Mouse (Mus musculus): Measurements from ENCODE around the gene Ptpn13. TPM values are rescaled to one million over a fixed set of nuclear protein-coding genes. Genes with fewer than 3 reads are reported as not detected.
A peak's percentile ranks its signal among the peaks of the same experiment; 100 is the strongest.

The Ptpn13 gene
- polyA plus RNA-seq, 1 experiment from 2014 or later = 16.4 TPM

DNA sequence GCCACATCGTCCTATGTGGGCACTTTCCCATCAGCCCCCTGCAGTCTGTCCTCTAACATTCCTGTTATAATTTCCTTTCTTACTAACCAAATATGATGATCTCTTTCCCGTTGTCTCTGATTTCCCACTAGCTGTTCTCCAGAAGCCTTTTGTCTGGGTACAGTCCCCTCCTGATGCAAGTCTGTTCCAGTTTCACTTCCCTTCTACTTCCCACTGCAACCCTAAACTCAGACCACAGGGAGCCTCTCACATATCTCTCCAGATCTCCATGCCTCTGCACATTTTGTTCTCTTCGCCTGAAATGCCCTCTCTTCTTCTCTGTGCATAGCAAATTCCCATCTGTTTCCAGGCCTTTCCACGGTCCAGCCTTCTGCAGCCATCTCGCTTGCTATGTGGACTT, 35.6 kb upstream of the Ptpn13 start:
- ATAC-seq (ENCODE audit: insufficient read depth, low FRiP score, low TSS enrichment) (no peak), DNase-seq (ENCODE audit: low spot score) (no peak)
- no peak overlapping the region for H3K27ac ChIP-seq (ENCODE audit: low read depth, low read length)
- no peak overlapping the region for H3K4me2 ChIP-seq (ENCODE audit: low read depth)
- WGBS = 89% methylated on average over 5 of the region's 5 CpGs
- H3K4me3 ChIP-seq (ENCODE audit: low read depth, low read length) = no peak overlapping the region
- H3K36me3 ChIP-seq (ENCODE audit: control insufficient read depth, insufficient read depth, low read length) = no peaks in the 10 kb centered on the region
- no peaks in the 10 kb centered on the region for H3K27me3 ChIP-seq (ENCODE audit: control insufficient read depth, insufficient read depth, low read length)
- no peak overlapping the region for H3K9ac ChIP-seq (ENCODE audit: low read length)
- no peaks in the 10 kb centered on the region for H3K9me3 ChIP-seq (ENCODE audit: control insufficient read depth, low read length)
- peaks cover 2% of the 10 kb centered on the region; the same call in 1 of the 2 replicates for H3K4me1 ChIP-seq (ENCODE audit: control insufficient read depth, insufficient read depth, low read length)

- Histone ChIP-seq H3K4me2 (ENCODE audit: low read depth) (no peak overlapping the region), H3K9ac (ENCODE audit: low read length) (no peak overlapping the region), H3K36me3 (ENCODE audit: control insufficient read depth, insufficient read depth, low read length) (no peaks in the 10 kb centered on the region), H3K4me1 (ENCODE audit: control insufficient read depth, insufficient read depth, low read length) (peaks cover 2% of the 10 kb centered on the region; the same call in 1 of the 2 replicates), H3K27ac (ENCODE audit: low read depth, low read length) (no peak overlapping the region), H3K4me3 (ENCODE audit: low read depth, low read length) (no peak overlapping the region), H3K9me3 (ENCODE audit: control insufficient read depth, low read length) (no peaks in the 10 kb centered on the region), H3K27me3 (ENCODE audit: control insufficient read depth, insufficient read depth, low read length) (no peaks in the 10 kb centered on the region)
- DNase-seq (ENCODE audit: low spot score) = no peak
- no peak for ATAC-seq (ENCODE audit: insufficient read depth, low FRiP score, low TSS enrichment)
- 15% methylated on average over 4 of the region's 4 CpGs for WGBS
These were observed 31.8 kb upstream of the Ptpn13 start for GRCm38 (mm10) chr5:103393220-103393619.

- DNase-seq (ENCODE audit: low spot score) (peak; percentile 26), ATAC-seq (ENCODE audit: insufficient read depth, low FRiP score, low TSS enrichment) (no peak)
- Histone ChIP-seq H3K9me3 (ENCODE audit: control insufficient read depth, low read length) (no peaks in the 10 kb centered on the region), H3K4me3 (ENCODE audit: low read depth, low read length) (no peak overlapping the region), H3K4me1 (ENCODE audit: control insufficient read depth, insufficient read depth, low read length) (peaks cover 2% of the 10 kb centered on the region; the same call in 1 of the 2 replicates), H3K4me2 (ENCODE audit: low read depth) (no peak overlapping the region), H3K36me3 (ENCODE audit: control insufficient read depth, insufficient read depth, low read length) (no peaks in the 10 kb centered on the region), H3K27me3 (ENCODE audit: control insufficient read depth, insufficient read depth, low read length) (no peaks in the 10 kb centered on the region), H3K27ac (ENCODE audit: low read depth, low read length) (no peak overlapping the region), H3K9ac (ENCODE audit: low read length) (no peak overlapping the region)
- WGBS = 51% methylated on average over 16 of the region's 16 CpGs
These were observed 31.2 kb upstream of the Ptpn13 start for GRCm38 (mm10) chr5:103393752-103394151.

GRCm38 (mm10) chr5:103395683-103396082, 29.3 kb upstream of the Ptpn13 start:
- peaks cover 2% of the 10 kb centered on the region; the same call in 1 of the 2 replicates for H3K4me1 ChIP-seq (ENCODE audit: control insufficient read depth, insufficient read depth, low read length)
- no peak for DNase-seq (ENCODE audit: low spot score)
- H3K9ac ChIP-seq (ENCODE audit: low read length) = no peak overlapping the region
- no peaks in the 10 kb centered on the region for H3K27me3 ChIP-seq (ENCODE audit: control insufficient read depth, insufficient read depth, low read length)
- H3K9me3 ChIP-seq (ENCODE audit: control insufficient read depth, low read length) = no peaks in the 10 kb centered on the region
- no peaks in the 10 kb centered on the region for H3K36me3 ChIP-seq (ENCODE audit: control insufficient read depth, insufficient read depth, low read length)
- no peak overlapping the region for H3K4me2 ChIP-seq (ENCODE audit: low read depth)
- H3K4me3 ChIP-seq (ENCODE audit: low read depth, low read length) = no peak overlapping the region
- WGBS = 92% methylated on average over 5 of the region's 5 CpGs
- H3K27ac ChIP-seq (ENCODE audit: low read depth, low read length) = no peak overlapping the region
- ATAC-seq (ENCODE audit: insufficient read depth, low FRiP score, low TSS enrichment) = no peak

- Histone ChIP-seq H3K4me3 (ENCODE audit: low read depth, low read length) (no peak overlapping the region), H3K27me3 (ENCODE audit: control insufficient read depth, insufficient read depth, low read length) (no peaks in the 10 kb centered on the region), H3K9ac (ENCODE audit: low read length) (no peak overlapping the region), H3K36me3 (ENCODE audit: control insufficient read depth, insufficient read depth, low read length) (no peaks in the 10 kb centered on the region), H3K9me3 (ENCODE audit: control insufficient read depth, low read length) (no peaks in the 10 kb centered on the region), H3K4me1 (ENCODE audit: control insufficient read depth, insufficient read depth, low read length) (peaks cover 2% of the 10 kb centered on the region; the same call in 1 of the 2 replicates), H3K4me2 (ENCODE audit: low read depth) (no peak overlapping the region), H3K27ac (ENCODE audit: low read depth, low read length) (no peak overlapping the region)
- DNase-seq (ENCODE audit: low spot score) (no peak), ATAC-seq (ENCODE audit: insufficient read depth, low FRiP score, low TSS enrichment) (no peak)
- 84% methylated on average over 4 of the region's 4 CpGs for WGBS
These were observed 27.6 kb upstream of the Ptpn13 start for GRCm38 (mm10) chr5:103397429-103397828.

DNA sequence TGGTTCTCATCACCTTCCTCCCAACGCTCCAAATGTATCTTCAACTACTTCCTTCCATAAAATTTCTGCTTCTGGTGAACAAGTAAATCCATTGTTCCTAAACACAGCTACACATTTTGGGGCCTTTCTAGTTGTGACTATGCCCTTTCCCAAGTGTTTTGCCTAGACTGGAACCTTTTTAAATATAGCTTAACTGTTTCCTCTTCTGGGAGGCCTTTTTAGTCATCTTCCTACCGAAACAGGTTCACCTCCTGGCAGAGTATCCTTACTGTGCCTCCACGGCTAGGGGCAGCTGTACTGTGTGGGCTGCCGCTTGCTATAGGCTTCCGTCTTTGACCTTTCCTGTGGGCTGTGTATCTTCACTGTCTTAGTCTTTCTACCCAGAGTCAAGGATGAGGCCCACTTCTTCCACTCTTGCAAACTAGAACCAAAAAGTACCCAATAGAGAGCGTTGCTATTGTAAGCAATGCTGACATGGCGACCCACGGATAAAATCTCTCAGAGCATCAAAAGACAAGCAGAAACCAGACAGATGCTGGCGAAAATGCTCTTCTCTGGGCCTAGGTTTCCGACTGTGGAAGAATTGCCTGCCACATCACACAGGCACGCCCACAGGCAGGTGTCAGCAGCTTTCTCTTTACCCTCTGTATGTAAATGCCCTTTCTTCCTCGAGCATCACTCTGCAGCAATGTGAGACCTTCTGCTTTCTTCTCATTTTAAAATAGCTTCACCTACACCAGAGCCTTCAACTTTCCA, 20.6 kb upstream of the Ptpn13 start:
- H3K27ac ChIP-seq (ENCODE audit: low read depth, low read length) = no peak overlapping the region
- H3K4me2 ChIP-seq (ENCODE audit: low read depth) = no peak overlapping the region
- WGBS = 88% methylated on average over 12 of the region's 12 CpGs
- DNase-seq (ENCODE audit: low spot score) = no peak
- no peak overlapping the region for H3K9ac ChIP-seq (ENCODE audit: low read length)
- H3K36me3 ChIP-seq (ENCODE audit: control insufficient read depth, insufficient read depth, low read length) = no peaks in the 10 kb centered on the region
- 0 out of 2 replicates have a peak, but pooled peaks cover 2% of the 10 kb centered on the region for H3K4me1 ChIP-seq (ENCODE audit: control insufficient read depth, insufficient read depth, low read length)
- no peak for ATAC-seq (ENCODE audit: insufficient read depth, low FRiP score, low TSS enrichment)
- no peaks in the 10 kb centered on the region for H3K9me3 ChIP-seq (ENCODE audit: control insufficient read depth, low read length)
- H3K4me3 ChIP-seq (ENCODE audit: low read depth, low read length) = no peak overlapping the region
- H3K27me3 ChIP-seq (ENCODE audit: control insufficient read depth, insufficient read depth, low read length) = no peaks in the 10 kb centered on the region

GRCm38 (mm10) chr5:103405921-103406320, 19.1 kb upstream of the Ptpn13 start:
- Histone ChIP-seq H3K9me3 (ENCODE audit: control insufficient read depth, low read length) (no peaks in the 10 kb centered on the region), H3K36me3 (ENCODE audit: control insufficient read depth, insufficient read depth, low read length) (no peaks in the 10 kb centered on the region), H3K4me1 (ENCODE audit: control insufficient read depth, insufficient read depth, low read length) (0 out of 2 replicates have a peak, but pooled peaks cover 2% of the 10 kb centered on the region), H3K27me3 (ENCODE audit: control insufficient read depth, insufficient read depth, low read length) (no peaks in the 10 kb centered on the region), H3K9ac (ENCODE audit: low read length) (no peak overlapping the region), H3K4me3 (ENCODE audit: low read depth, low read length) (no peak overlapping the region), H3K4me2 (ENCODE audit: low read depth) (no peak overlapping the region), H3K27ac (ENCODE audit: low read depth, low read length) (no peak overlapping the region)
- ATAC-seq (ENCODE audit: insufficient read depth, low FRiP score, low TSS enrichment) (no peak), DNase-seq (ENCODE audit: low spot score) (no peak)
- 74% methylated on average over 2 of the region's 2 CpGs for WGBS

DNA sequence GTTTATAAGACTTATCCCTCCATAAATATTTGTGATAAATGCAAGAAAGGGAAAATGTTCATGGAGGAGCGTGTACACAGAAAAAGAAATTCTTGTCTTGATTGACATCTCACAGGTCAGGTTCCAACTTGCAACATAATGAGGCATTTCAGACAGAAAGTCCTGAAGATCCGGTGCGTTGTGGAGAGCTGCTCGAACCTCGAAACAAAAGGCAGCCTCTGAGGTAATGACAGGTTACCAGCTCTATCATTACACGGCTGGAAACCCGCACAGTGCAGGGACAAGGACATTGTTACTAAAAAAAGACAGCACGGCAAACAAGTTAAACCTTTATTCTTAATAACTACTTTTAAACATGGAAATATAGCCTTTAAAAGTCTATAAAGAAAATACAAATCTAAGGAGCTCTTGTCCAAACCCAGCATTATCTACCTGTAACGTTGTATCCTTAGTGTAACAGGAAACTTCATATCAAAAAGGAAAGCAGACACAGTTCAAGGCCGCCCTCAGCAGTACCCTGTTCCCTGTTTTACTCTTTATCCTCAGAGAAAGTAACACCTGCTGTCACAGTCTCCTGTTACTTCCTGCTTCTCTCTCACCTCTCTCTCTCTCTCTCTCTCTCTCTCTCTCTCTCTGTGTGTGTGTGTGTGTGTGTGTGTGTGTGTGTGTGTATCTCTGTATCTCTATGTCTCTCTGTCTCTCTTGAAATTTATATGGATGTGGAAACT, 12.8 kb upstream of the Ptpn13 start:
- Histone ChIP-seq H3K27ac (ENCODE audit: low read depth, low read length) (no peak overlapping the region), H3K9me3 (ENCODE audit: control insufficient read depth, low read length) (no peaks in the 10 kb centered on the region), H3K4me1 (ENCODE audit: control insufficient read depth, insufficient read depth, low read length) (no peaks in the 10 kb centered on the region), H3K4me3 (ENCODE audit: low read depth, low read length) (no peak overlapping the region), H3K36me3 (ENCODE audit: control insufficient read depth, insufficient read depth, low read length) (no peaks in the 10 kb centered on the region), H3K4me2 (ENCODE audit: low read depth) (no peak overlapping the region), H3K9ac (ENCODE audit: low read length) (no peak overlapping the region), H3K27me3 (ENCODE audit: control insufficient read depth, insufficient read depth, low read length) (no peaks in the 10 kb centered on the region)
- no peak for ATAC-seq (ENCODE audit: insufficient read depth, low FRiP score, low TSS enrichment)
- WGBS = 74% methylated on average over 10 of the region's 10 CpGs
- DNase-seq (ENCODE audit: low spot score) = no peak

GRCm38 (mm10) chr5:103414542-103414941, 10.4 kb upstream of the Ptpn13 start:
- 85% methylated on average over 3 of the region's 3 CpGs for WGBS
- no peaks in the 10 kb centered on the region for H3K4me1 ChIP-seq (ENCODE audit: control insufficient read depth, insufficient read depth, low read length)
- H3K4me2 ChIP-seq (ENCODE audit: low read depth) = no peak overlapping the region
- DNase-seq (ENCODE audit: low spot score) = no peak
- no peaks in the 10 kb centered on the region for H3K36me3 ChIP-seq (ENCODE audit: control insufficient read depth, insufficient read depth, low read length)
- H3K4me3 ChIP-seq (ENCODE audit: low read depth, low read length) = no peak overlapping the region
- H3K27me3 ChIP-seq (ENCODE audit: control insufficient read depth, insufficient read depth, low read length) = no peaks in the 10 kb centered on the region
- H3K27ac ChIP-seq (ENCODE audit: low read depth, low read length) = no peak overlapping the region
- no peaks in the 10 kb centered on the region for H3K9me3 ChIP-seq (ENCODE audit: control insufficient read depth, low read length)
- no peak overlapping the region for H3K9ac ChIP-seq (ENCODE audit: low read length)
- ATAC-seq (ENCODE audit: insufficient read depth, low FRiP score, low TSS enrichment) = no peak
